Mouse (Mus musculus) olfactory bulb, adult 2 months (tissue): Measurements from ENCODE around the gene Pex11a. TPM values are rescaled to one million over a fixed set of nuclear protein-coding genes. Genes with fewer than 3 reads are reported as not detected.

Experiments used
- H3K27ac ChIP-seq: fragments of 200-500 bp; 2 replicates; pipeline ENCODE4 v1.5.1; 2012; ENCODE audit warnings: low read depth, low read length; ENCODE audit not compliant: insufficient read depth
- H3K4me1 ChIP-seq: fragments of 200-500 bp; 2 replicates; pipeline ENCODE4 v1.6.1; 2012; ENCODE audit warnings: low read length; ENCODE audit not compliant: control insufficient read depth, insufficient read depth
- H3K4me3 ChIP-seq: fragments of 200-500 bp; 2 replicates; pipeline ENCODE4 v1.5.1; 2012; ENCODE audit warnings: mild to moderate bottlenecking, low read depth, low read length, moderate library complexity; ENCODE audit not compliant: insufficient read depth
- CTCF ChIP-seq: fragments of 200-500 bp; IDR thresholded peaks from 2 replicates; pipeline ENCODE4 v1.5.1; 2012; ENCODE audit warnings: low read depth, mild to moderate bottlenecking, low read length, moderate library complexity; ENCODE audit not compliant: insufficient read depth
- POLR2A ChIP-seq: fragments of 200-500 bp; IDR thresholded peaks from 2 replicates; pipeline ENCODE4 v1.6.1; 2012; ENCODE audit warnings: mild to moderate bottlenecking, low read depth, low read length, moderate library complexity; ENCODE audit not compliant: insufficient read depth
- WGBS: fragments of 180-500 bp; shearing (Covaris S2); methylation state at CpG from one replicate; pipeline ENCODE4 v1.1.7; 2018; 5-methylcytosine and 5-hydroxymethylcytosine counted together
- polyA plus RNA-seq: library from polyadenylated mRNA; stranded (reverse); fragments of >200 nt; gene quantifications from 2 replicates; pipeline ENCODE4 v1.2.4, GENCODE M21; 2012; ENCODE audit warnings: low replicate concordance; ENCODE audit not compliant: missing spikeins, insufficient read depth, insufficient read length

Pex11a gene
- polyA plus RNA-seq, 1 experiment, result not detected

DNA sequence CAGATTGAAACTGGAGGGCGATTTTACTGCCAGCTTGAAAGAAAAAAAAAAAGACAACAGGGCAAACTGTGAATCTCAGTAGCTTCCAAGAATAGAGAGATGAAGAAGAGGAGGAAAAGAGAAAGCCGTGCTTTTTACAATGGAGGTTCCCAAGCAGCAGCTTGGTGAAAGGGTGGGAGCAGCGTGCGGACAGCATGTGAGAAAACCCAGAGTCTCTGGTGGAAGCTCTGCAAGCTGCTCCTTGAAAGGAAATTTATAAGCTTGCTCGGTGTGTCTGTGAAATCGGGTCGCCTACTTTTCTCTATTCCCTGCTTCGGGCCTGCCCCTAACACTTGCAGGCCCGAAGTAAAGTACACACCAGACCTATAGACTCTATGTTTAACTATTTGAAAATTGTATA lies 1.1 kb upstream of the Pex11a start:
- 0 out of 2 replicates have a peak, but pooled peaks cover 2% of the 10 kb centered on the region for H3K4me1 ChIP-seq
- H3K4me3 ChIP-seq, result no peak overlapping the region
- 88% methylated on average over 9 of the region's 9 CpGs for WGBS
- TF ChIP-seq CTCF, result no peak
- no peak for TF ChIP-seq POLR2A
- no peak overlapping the region for H3K27ac ChIP-seq

DNA sequence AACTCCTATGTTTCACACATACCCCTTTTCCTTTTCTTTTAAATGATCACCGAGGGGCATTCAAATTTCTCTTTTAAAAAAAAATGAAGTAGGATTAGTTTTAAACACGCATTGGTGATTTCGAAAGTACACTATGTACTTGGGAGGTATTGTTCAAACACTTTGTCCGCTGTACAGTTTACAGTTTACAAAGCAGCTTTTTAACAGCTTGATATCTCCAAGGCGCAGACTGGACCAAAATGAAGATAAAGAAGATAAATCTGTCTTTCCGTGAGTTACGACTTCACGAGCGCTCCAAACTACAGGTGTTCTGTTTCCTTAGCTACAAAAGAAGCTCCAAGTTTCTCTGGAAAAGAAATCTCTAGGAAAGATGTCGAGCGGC lies 663 bp downstream of the Pex11a start:
- 0 out of 2 replicates have a peak, but pooled peaks cover 2% of the 10 kb centered on the region for H3K4me1 ChIP-seq
- no peak for TF ChIP-seq CTCF
- WGBS, result 12% methylated on average over 11 of the region's 11 CpGs
- peak overlapping the region; percentile 61 for H3K4me3 ChIP-seq
- H3K27ac ChIP-seq, result no peak overlapping the region

DNA sequence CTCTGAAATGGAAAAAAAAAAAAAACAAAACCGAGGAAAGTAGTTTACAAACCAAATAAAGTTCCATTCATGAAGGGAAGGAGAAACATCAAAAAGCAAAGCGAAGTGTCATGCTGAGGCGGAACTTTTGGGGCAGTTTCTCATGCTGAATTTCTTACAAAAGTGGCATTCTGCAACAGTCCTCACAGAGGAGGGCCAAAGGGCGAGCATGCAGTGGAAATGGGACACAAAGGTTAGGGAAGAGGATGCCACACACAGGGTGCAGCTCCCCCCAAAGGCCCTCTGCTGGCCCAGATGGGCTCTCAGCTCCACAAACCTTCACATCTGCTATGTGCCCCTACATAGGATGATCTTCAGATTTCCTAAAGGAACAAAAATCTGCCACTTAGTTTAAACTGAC lies 2.7 kb downstream of the Pex11a start:
- TF ChIP-seq CTCF, result no peak
- H3K4me1 ChIP-seq, result 0 out of 2 replicates have a peak, but pooled peaks cover 2% of the 10 kb centered on the region
- 78% methylated on average over 4 of the region's 4 CpGs for WGBS
- H3K4me3 ChIP-seq, result no peak overlapping the region
- H3K27ac ChIP-seq, result no peak overlapping the region

DNA sequence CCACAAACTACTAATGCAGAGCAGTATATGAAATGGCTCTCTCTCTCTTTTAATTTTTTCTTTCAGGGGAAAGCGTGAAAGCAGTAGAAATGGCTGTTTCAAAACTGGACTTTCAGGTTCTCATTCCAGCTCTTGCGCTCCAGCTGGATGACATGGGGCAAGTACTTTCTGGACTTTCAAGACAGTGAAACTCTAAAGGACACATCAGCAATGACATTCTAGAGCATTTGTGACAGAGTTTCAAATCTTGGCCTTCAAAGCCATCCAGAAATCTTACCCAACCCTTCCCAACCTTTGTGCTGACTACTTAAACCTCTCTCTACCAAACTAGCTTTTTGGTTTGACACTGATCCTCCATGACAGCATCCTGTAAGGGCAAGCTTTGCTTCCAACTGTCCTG lies 4.0 kb downstream of the Pex11a start:
- Histone ChIP-seq H3K4me1 (0 out of 2 replicates have a peak, but pooled peaks cover 2% of the 10 kb centered on the region), H3K27ac (no peak overlapping the region), H3K4me3 (no peak overlapping the region)
- TF ChIP-seq CTCF (no peak), POLR2A (no peak)
- WGBS, result 98% methylated on average over 2 of the region's 2 CpGs

DNA sequence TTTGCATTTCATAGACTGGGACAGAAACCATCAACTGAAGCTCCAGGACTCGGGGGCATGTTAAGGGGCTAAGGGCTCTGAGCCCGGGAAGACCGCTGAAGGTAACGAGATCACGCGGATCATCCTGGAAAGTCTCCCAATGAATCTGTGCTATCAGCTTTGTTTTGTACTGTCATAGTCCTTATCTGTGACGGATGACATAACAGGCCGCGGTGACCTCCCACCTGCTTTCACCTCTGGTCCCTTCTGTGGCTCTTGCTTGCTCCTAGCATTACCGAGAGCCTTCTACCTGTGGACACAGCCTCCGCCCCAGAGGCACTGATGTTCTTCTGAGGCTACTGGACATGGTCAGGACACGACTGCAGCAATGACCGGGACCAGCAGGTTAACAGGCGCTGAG lies 6.4 kb downstream of the Pex11a start:
- Histone ChIP-seq H3K27ac (no peak overlapping the region), H3K4me1 (no peaks in the 10 kb centered on the region), H3K4me3 (no peak overlapping the region)
- no peak for TF ChIP-seq CTCF
- no peak for TF ChIP-seq POLR2A
- WGBS, result 95% methylated on average over 14 of the region's 14 CpGs

DNA sequence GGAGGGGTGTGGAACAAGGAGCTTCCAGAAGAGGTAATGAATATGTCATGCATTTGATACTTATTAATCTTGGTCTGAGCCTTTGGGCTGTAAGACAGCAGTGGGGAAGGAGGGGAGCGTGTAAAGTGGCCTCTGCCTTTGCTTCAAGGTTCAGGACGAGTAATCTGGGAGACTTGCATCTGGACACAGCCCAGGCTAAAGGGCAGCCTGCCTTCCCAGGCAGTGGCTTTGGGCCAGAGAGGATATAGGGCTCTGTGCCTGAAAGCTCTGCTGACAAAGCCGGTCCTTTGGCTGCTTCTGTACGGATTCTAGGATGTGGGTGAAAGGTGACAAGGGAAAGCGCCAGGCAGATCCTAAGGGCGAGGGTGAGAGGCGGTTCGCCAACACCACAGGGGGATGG lies 8.4 kb downstream of the Pex11a start:
- no peak for TF ChIP-seq CTCF
- TF ChIP-seq POLR2A, result no peak

DNA sequence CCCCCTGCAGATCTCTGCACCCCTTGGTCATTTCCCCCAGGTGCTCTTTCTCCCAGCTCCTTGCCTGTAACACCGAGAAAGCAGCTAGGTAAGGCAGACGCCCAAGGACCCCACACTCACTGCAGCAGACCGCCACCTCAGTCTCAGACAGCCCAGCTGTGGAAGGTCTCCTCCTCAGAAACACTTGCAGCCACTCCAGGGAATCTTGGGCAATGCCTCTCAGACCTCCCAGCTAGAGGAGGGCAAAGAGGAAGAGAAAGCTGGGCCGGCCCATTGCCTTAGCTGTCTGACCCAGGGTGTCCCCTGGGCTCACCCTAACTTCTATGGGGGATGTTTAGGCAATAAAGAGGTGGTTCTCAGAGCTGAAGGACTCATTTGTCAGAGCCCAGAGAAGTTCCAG lies 10.3 kb downstream of the Pex11a start, which contains the start of gene Plin1:
Gene Plin1 (minus strand): TSS at position 282 of the 400 bp plus-strand sequence.
- H3K27ac ChIP-seq, result no peak within 1 kb of the TSS
- no peaks in the 10 kb centered on the region for H3K4me1 ChIP-seq
- WGBS, result 89% methylated on average over 4 of the region's 4 CpGs
- TF ChIP-seq CTCF, result no peak
- TF ChIP-seq POLR2A, result no peak
- no peak within 1 kb of the TSS for H3K4me3 ChIP-seq

More for the DNA sequence above, 8.4 kb downstream of the Pex11a start:
- 61% methylated on average over 8 of the region's 8 CpGs for WGBS
- Histone ChIP-seq H3K4me1 (no peaks in the 10 kb centered on the region), H3K4me3 (no peak overlapping the region), H3K27ac (no peak overlapping the region)

DNA sequence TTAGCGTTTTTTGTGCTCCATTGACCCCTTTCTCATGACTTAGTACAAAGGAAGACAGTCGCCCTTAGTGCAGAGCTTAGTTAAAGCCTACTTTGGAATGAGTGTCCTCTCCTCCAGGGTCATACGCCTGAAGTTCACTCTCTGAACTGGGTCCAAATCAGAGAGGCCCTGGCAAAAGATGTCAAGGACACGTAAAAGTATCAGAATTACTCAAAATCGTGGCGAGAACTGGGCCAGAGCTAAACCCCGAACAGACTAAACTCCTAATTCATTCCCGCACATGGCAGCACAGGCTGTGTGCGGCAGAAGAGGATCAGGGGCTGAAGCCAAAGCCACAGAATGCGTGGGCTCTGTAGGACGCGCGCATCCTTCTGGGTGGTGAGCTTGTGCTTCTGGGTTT lies 11.5 kb downstream of the Pex11a start:
- TF ChIP-seq POLR2A (no peak), CTCF (no peak)
- Histone ChIP-seq H3K4me1 (no peaks in the 10 kb centered on the region), H3K4me3 (no peak overlapping the region), H3K27ac (no peak overlapping the region)
- 89% methylated on average over 13 of the region's 13 CpGs for WGBS

DNA sequence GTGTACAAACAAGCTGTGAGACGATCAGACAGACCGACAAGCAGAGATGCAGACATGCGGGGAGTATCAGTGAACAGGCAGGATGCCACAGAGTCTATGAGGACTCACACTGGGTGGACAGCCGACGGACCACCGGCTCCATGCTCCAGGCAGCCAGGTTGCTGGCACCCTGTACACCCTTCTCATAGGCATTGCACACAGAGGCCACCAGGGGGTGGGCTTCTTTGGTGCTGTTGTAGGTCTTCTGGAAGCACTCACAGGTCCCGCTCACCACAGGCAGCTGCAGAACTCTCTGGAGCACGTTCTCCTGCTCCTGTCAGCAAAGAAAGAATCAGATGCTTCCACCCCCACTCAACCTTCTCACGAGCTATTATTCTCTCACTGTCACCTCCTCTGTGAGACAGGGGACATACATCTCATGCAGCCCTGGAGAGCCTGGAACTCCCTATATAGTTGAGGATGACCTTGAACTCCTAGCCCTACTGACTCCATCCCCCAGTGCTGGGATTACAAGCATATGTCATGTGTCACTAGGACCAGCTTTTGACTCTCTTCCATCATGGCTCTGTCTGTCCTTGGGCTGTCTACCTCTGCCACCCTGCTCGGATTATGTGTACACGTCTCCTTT lies 13.1 kb downstream of the Pex11a start:
- no peaks in the 10 kb centered on the region for H3K4me1 ChIP-seq
- TF ChIP-seq POLR2A, result no peak
- no peak for TF ChIP-seq CTCF
- no peak overlapping the region for H3K4me3 ChIP-seq
- 66% methylated on average over 11 of the region's 11 CpGs for WGBS
- no peak overlapping the region for H3K27ac ChIP-seq

DNA sequence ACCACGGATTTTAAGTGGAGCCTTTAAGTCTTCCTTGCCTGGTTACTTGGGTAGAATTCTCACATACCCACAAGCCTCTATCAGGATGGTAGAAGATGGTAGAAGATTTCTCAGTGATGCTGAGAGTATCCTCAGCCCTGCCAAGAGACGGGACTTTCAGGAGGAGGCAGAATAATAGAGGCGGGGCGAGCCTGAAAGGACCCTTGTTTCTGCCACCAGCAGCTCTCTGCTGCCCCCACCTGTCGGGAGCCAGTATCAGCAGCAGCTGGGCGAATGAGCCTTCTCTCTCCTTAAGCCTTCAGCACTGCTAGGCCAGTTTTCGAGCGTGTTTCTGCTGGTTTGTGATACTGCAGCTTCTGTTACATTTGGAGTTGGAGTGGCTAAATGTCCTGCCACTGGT lies 13.8 kb downstream of the Pex11a start:
- Histone ChIP-seq H3K4me3 (no peak overlapping the region), H3K4me1 (no peaks in the 10 kb centered on the region), H3K27ac (no peak overlapping the region)
- TF ChIP-seq POLR2A (no peak), CTCF (peak; percentile 87)
- WGBS, result 3% methylated on average over 8 of the region's 8 CpGs
